Mouse (Mus musculus) erythroid progenitor cell, adult 5-6 weeks (primary cell): ENCODE results near the gene Zc3h14. TPM values are rescaled to one million over a fixed set of nuclear protein-coding genes. Genes with fewer than 3 reads are reported as not detected.

Experiments used
- ATAC-seq: replicated peaks from 2 replicates; pipeline ENCODE4 v1.8.0; 2016; ENCODE audit warnings: moderate number of reproducible peaks, mild to moderate bottlenecking, moderate TSS enrichment, inconsistent platforms; ENCODE audit not compliant: poor library complexity, low FRiP score, severe bottlenecking
- total RNA-seq, 2 experiments: library from RNA; stranded (forward) in 1 of 2; stranded (reverse) in 1 of 2; fragments of 150-400 nt in 1 of 2; fragments of 186-747, 209-891 nt in 1 of 2; gene quantifications; 2 replicates each; pipeline versions ENCODE4 v1.2.3 to v1.2.4; 2015 to 2017; ENCODE audit warnings: low replicate concordance in 2 of 2

Zc3h14 gene
- total RNA-seq, 2 experiments from 2014 or later: 53.1 to 127 TPM

DNA sequence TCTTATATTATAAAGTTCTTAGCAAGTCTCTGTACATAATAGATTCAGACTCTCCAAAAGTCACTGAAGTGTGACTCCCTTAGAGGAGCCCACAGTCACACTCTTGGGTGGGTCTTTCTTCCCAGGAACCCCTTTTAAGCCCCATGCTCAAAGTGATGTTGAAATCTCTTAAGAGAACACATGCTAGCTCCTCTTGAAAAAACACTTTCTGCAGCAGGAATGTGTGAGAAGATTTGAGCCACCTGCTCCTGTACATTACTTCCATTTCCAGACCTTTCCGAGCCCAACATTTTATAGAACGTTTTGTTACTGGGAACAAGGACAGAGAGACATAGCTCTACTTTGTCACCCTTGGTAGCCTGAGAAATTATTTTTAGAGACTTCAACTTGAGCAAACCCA, 88.1 kb downstream of the Zc3h14 start:
- ATAC-seq: no peak

DNA sequence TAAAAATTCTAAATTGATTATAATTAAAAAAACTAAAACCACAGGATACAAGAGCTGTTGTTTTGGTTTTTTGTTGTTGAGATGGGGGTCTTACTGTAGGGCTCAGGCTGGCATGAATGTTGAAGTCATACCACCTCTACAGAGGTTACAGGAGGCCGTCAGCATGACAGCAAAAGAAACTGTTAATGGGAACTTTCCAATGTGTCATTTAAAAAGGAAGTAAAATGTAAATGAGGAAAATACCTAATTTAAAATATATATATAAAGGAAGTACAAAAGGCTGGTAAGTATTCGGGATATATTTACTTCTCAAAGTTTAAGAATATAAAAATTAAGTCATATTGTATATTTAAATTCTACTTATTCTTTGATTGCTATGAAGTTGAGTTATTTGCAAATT, 88.7 kb downstream of the Zc3h14 start:
- ATAC-seq: no peak

Other genes with a start within 250 kb of the Zc3h14 start
- gene Kcnk10, start 168.7 kb upstream of the Zc3h14 start, total RNA-seq (2015; ENCODE audit: low replicate concordance): not detected in 2 replicates
- not detected in 2 replicates for gene Kcnk10, start 168.7 kb upstream of the Zc3h14 start, total RNA-seq (2017; ENCODE audit: low replicate concordance)
- gene Spata7, start 118.8 kb upstream of the Zc3h14 start, total RNA-seq (2015; ENCODE audit: low replicate concordance): 8.4 TPM in 1 of 2 replicates, not detected in the other
- gene Spata7, start 118.8 kb upstream of the Zc3h14 start, total RNA-seq (2017; ENCODE audit: low replicate concordance): 1.4 and 3.2 TPM in 2 replicates
- gene Ptpn21, start 9.6 kb upstream of the Zc3h14 start, total RNA-seq (2015; ENCODE audit: low replicate concordance): 7.5 TPM in 1 of 2 replicates, not detected in the other
- 1.7 and 3.7 TPM in 2 replicates for gene Ptpn21, start 9.6 kb upstream of the Zc3h14 start, total RNA-seq (2017; ENCODE audit: low replicate concordance)
- 0.36 and 3.8 TPM in 2 replicates for gene Eml5, start 154.5 kb downstream of the Zc3h14 start, total RNA-seq (2015; ENCODE audit: low replicate concordance)
- 0.45 and 4.0 TPM in 2 replicates for gene Eml5, start 154.5 kb downstream of the Zc3h14 start, total RNA-seq (2017; ENCODE audit: low replicate concordance)
- gene Ttc8, start 173.6 kb downstream of the Zc3h14 start, total RNA-seq (2015; ENCODE audit: low replicate concordance): 4.2 and 4.7 TPM in 2 replicates
- 0.39 TPM in 1 of 2 replicates, not detected in the other for gene Ttc8, start 173.6 kb downstream of the Zc3h14 start, total RNA-seq (2017; ENCODE audit: low replicate concordance)